Mouse (Mus musculus): ENCODE results near the gene Pitpnm2. TPM values are rescaled to one million over a fixed set of nuclear protein-coding genes. Genes with fewer than 3 reads are reported as not detected.

Pitpnm2 gene
- total and polyA plus RNA-seq, 3 experiments: 37.7 to 40.1 (median 40.1) TPM

DNA sequence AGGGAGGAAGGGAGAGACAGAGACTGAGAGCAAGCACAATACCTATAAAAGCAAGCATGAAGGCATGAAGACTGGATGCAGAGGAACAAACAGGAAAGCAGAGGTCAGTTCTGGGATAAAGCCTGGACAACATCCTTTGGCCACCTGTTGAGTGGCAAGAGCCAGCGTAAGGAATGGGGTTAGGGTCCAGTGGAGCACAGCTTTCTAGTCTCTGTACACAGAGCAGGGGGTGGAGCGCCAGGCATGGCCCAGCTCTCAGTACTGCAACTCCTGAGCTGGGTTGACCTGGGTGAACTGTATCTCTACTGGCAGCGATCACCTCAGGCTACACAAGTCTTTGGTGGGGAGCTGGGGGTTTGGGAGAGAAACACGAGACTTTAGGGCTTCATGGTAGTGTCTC, 77.3 kb downstream of the Pitpnm2 start:
- Histone ChIP-seq H3K4me3 (no peak overlapping the region), H3K4me1 (ENCODE audit: control insufficient read depth, insufficient read depth, low read length) (peaks cover 28% of the 10 kb centered on the region), H3K27me3 (ENCODE audit: control insufficient read depth, insufficient read depth, low read length) (no peaks in the 10 kb centered on the region), H3K36me3 (ENCODE audit: control insufficient read depth, insufficient read depth, low read length) (peaks cover 5% of the 10 kb centered on the region; the same call in 1 of the 2 replicates), H3K27ac (peak overlapping the region; percentile 84), H3K79me2 (replicated peaks; ENCODE audit: control insufficient read depth, insufficient read depth, low read length) (no peaks in the 10 kb centered on the region; the same call in 1 of the 2 replicates), H3K9ac (ENCODE audit: low read depth, low read length) (peak overlapping the region; percentile 15; the same call in 1 of the 2 replicates)
- no peak for DNase-seq
- TF ChIP-seq POLR2A (IDR thresholded peaks at IDR 0.05; ENCODE audit: insufficient read depth, low read depth, low read length) (no peak), CTCF (IDR thresholded peaks at IDR 0.05) (no peak), EP300 (IDR thresholded peaks at IDR 0.05; ENCODE audit: insufficient read depth, low read depth, low read length) (no peak)
- intact Hi-C loops (cut with DNase I): loop anchor here (5.0 kb wide), 1 partner anchor 35 kb away; no protein-coding TSS in a partner anchor
- WGBS: 89% methylated on average over 4 of the region's 4 CpGs

DNA sequence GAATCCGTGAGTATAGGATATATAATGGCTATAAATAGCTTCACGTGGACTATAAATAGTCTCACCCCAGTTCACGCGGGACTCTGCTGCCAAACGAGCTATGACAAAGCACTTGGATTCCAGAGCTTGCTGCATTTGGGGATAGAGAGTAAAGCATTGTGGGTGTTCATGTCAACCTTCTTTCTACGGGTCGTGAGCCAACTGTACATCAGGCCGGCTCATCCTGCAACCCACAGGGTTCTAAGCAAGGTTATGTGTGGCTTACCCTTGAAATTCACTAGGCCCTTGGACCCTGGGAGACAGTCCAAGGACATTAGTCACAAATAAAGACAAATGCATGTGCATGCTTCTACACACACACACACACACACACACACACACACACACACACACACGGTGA, 77.8 kb downstream of the Pitpnm2 start:
- peak overlapping the region; percentile 15; the same call in 1 of the 2 replicates for H3K9ac ChIP-seq (ENCODE audit: low read depth, low read length)
- intact Hi-C loops (cut with DNase I): loop anchor here (5.0 kb wide), 1 partner anchor 36 kb away; no protein-coding TSS in a partner anchor
- H3K27ac ChIP-seq: peak overlapping the region; percentile 84
- H3K27me3 ChIP-seq (ENCODE audit: control insufficient read depth, insufficient read depth, low read length): no peaks in the 10 kb centered on the region
- no peak overlapping the region for H3K4me3 ChIP-seq
- peak; percentile 55; the same call in 1 of the 2 replicates for TF ChIP-seq EP300 (IDR thresholded peaks at IDR 0.05; ENCODE audit: insufficient read depth, low read depth, low read length)
- no peak for TF ChIP-seq CTCF (IDR thresholded peaks at IDR 0.05)
- H3K4me1 ChIP-seq (ENCODE audit: control insufficient read depth, insufficient read depth, low read length): peaks cover 28% of the 10 kb centered on the region
- peak in 1 of 2 experiments; percentile 62 for DNase-seq
- H3K79me2 ChIP-seq (replicated peaks; ENCODE audit: control insufficient read depth, insufficient read depth, low read length): no peaks in the 10 kb centered on the region; the same call in 1 of the 2 replicates
- WGBS: 30% methylated on average over 9 of the region's 9 CpGs
- H3K36me3 ChIP-seq (ENCODE audit: control insufficient read depth, insufficient read depth, low read length): peaks cover 5% of the 10 kb centered on the region; the same call in 1 of the 2 replicates

DNA sequence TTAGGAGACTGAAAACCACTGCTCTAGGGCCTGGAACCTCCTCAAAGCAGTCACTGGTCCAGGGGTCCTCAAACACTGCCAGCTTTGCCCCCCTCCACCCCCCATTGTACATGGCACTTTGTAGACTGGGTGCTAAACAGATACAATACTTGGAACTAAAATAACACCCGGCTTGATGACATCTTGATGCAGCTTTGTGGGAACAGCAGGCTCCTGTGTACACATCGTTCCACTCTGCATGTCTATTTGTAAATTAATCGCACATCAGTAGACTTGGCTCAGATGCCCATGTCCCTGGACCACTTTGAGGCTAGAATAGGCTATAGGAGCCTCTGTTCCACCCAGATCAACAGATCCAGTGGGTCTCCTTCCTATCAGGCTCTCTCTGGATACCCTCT, 80.3 kb downstream of the Pitpnm2 start:
- peaks cover 5% of the 10 kb centered on the region; the same call in 1 of the 2 replicates for H3K36me3 ChIP-seq (ENCODE audit: control insufficient read depth, insufficient read depth, low read length)
- H3K4me1 ChIP-seq (ENCODE audit: control insufficient read depth, insufficient read depth, low read length): peaks cover 35% of the 10 kb centered on the region
- intact Hi-C loops (cut with DNase I): loop anchor here (2.0 kb wide), 1 partner anchor 14 kb away; no protein-coding TSS in a partner anchor
- no peaks in the 10 kb centered on the region for H3K27me3 ChIP-seq (ENCODE audit: control insufficient read depth, insufficient read depth, low read length)
- H3K27ac ChIP-seq: no peak overlapping the region; the same call in 1 of the 2 replicates
- H3K9ac ChIP-seq (ENCODE audit: low read depth, low read length): no peak overlapping the region
- WGBS: 67% methylated on average over 3 of the region's 3 CpGs
- no peak overlapping the region for H3K4me3 ChIP-seq
- H3K79me2 ChIP-seq (replicated peaks; ENCODE audit: control insufficient read depth, insufficient read depth, low read length): no peaks in the 10 kb centered on the region; the same call in 1 of the 2 replicates
- DNase-seq: no peak
- TF ChIP-seq POLR2A (IDR thresholded peaks at IDR 0.05; ENCODE audit: insufficient read depth, low read depth, low read length): no peak
- no peak for TF ChIP-seq CTCF (IDR thresholded peaks at IDR 0.05)
- TF ChIP-seq EP300 (IDR thresholded peaks at IDR 0.05; ENCODE audit: insufficient read depth, low read depth, low read length): no peak

DNA sequence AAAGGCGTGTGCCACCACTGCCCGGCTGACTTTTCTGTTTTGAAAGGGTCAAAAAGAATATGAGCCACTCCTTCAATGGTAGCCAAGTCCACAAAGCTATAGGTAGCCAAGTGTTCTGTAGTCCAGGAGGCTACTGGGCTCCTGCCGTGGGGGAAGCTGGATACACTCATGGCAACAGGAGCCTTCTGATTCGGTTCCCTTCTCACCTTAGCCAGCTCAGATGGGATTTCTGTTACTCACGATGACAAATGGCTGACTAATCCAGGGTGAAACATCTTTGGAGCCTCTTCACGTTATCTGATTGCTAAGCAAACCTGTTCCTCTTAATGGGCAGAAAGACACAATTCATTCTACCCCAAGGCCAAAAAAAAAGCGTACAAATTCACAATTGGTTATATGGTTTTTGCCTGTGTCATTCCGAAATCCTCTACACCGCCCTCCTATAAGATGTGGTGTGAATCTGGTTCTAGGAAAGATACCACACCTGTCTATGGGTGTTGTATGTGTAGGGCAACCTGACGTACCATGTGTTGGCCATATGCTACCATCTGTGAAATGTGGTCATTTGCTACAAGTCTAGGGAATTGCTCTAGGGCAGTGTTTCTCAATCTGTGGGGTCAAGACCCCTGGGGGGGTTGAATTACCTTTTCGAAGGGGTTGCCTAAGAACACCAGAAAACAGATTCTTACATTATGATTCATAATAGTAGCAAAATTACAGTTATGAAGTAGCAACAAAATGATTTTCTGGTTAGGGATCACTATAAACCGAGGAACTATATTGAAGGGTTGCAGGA, 80.9 kb downstream of the Pitpnm2 start:
- Histone ChIP-seq H3K27ac (no peak overlapping the region), H3K79me2 (replicated peaks; ENCODE audit: control insufficient read depth, insufficient read depth, low read length) (no peaks in the 10 kb centered on the region; the same call in 1 of the 2 replicates)
- intact Hi-C loops (cut with DNase I): loop anchor here (2.0 kb wide), 1 partner anchor 14 kb away; no protein-coding TSS in a partner anchor

DNA sequence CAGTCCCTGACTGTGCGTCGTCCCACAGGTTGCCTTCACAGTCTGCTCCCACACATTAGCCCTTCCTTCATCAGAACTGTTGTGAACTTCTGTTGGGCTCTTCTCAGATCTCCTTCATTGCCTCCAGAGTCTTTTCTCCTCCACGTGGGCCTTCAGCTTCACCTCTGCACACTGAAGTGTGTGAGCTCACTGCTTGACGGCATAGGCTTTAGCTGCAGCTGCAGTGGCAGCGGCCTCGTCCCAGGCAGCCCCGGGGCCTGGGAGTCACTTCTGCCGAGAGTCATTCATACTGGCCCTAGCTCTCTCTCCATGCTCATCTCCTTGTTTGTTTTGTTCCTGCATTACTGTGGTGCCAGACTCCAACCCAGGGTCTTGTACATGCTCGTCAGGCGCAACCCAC, 81.9 kb downstream of the Pitpnm2 start:
- Histone ChIP-seq H3K4me1 (ENCODE audit: control insufficient read depth, insufficient read depth, low read length) (peaks cover 29% of the 10 kb centered on the region), H3K9ac (ENCODE audit: low read depth, low read length) (no peak overlapping the region), H3K79me2 (replicated peaks; ENCODE audit: control insufficient read depth, insufficient read depth, low read length) (peaks cover 1% of the 10 kb centered on the region; the same call in 1 of the 2 replicates), H3K27ac (0 out of 2 replicates have a peak overlapping the region, but pooled peaks have one; percentile 33), H3K27me3 (ENCODE audit: control insufficient read depth, insufficient read depth, low read length) (no peaks in the 10 kb centered on the region), H3K36me3 (ENCODE audit: control insufficient read depth, insufficient read depth, low read length) (peaks cover 4% of the 10 kb centered on the region; the same call in 1 of the 2 replicates), H3K4me3 (no peak overlapping the region)
- no peak for DNase-seq
- WGBS: 56% methylated on average over 10 of the region's 10 CpGs
- intact Hi-C loops (cut with DNase I): loop anchor here (2.0 kb wide), 1 partner anchor 15 kb away; no protein-coding TSS in a partner anchor
- TF ChIP-seq POLR2A (IDR thresholded peaks at IDR 0.05; ENCODE audit: insufficient read depth, low read depth, low read length): no peak
- TF ChIP-seq CTCF (IDR thresholded peaks at IDR 0.05): no peak
- TF ChIP-seq EP300 (IDR thresholded peaks at IDR 0.05; ENCODE audit: insufficient read depth, low read depth, low read length): no peak

More for the DNA sequence above, 80.9 kb downstream of the Pitpnm2 start:
- 86% methylated on average over 12 of the region's 12 CpGs for WGBS
- Histone ChIP-seq H3K36me3 (ENCODE audit: control insufficient read depth, insufficient read depth, low read length) (peaks cover 5% of the 10 kb centered on the region; the same call in 1 of the 2 replicates), H3K4me1 (ENCODE audit: control insufficient read depth, insufficient read depth, low read length) (peaks cover 29% of the 10 kb centered on the region), H3K4me3 (no peak overlapping the region), H3K9ac (ENCODE audit: low read depth, low read length) (no peak overlapping the region), H3K27me3 (ENCODE audit: control insufficient read depth, insufficient read depth, low read length) (no peaks in the 10 kb centered on the region)
- no peak for DNase-seq
- TF ChIP-seq EP300 (IDR thresholded peaks at IDR 0.05; ENCODE audit: insufficient read depth, low read depth, low read length) (no peak), CTCF (IDR thresholded peaks at IDR 0.05) (no peak), POLR2A (IDR thresholded peaks at IDR 0.05; ENCODE audit: insufficient read depth, low read depth, low read length) (no peak)
